Mouse (Mus musculus) brown adipose tissue, adult 24 weeks (tissue): ENCODE data around the gene Aplf. TPM values are rescaled to one million over a fixed set of nuclear protein-coding genes. Genes with fewer than 3 reads are reported as not detected.

Experiments
- H3K27ac ChIP-seq: fragments of 200-500 bp; replicated peaks from 2 replicates; pipeline ENCODE4 v1.5.1; 2012; ENCODE audit warnings: low read depth, mild to moderate bottlenecking, low read length
- H3K4me1 ChIP-seq: fragments of 200-500 bp; 2 replicates; pipeline ENCODE4 v1.6.1; 2012; ENCODE audit warnings: low read length, mixed read lengths; ENCODE audit not compliant: control insufficient read depth, insufficient read depth, insufficient read length
- H3K4me3 ChIP-seq: fragments of 200-500 bp; 2 replicates; pipeline ENCODE4 v1.5.1; 2012; ENCODE audit warnings: low read depth, mild to moderate bottlenecking, low read length, moderate library complexity; ENCODE audit not compliant: insufficient read depth
- polyA plus RNA-seq: library from polyadenylated mRNA; stranded (reverse); fragments of >200 nt; gene quantifications from 2 replicates; pipeline ENCODE4 v1.2.4, GENCODE M21; 2012; ENCODE audit not compliant: missing spikeins, insufficient read depth, insufficient read length

The Aplf gene
- polyA plus RNA-seq, 1 experiment = 2.6 TPM

DNA sequence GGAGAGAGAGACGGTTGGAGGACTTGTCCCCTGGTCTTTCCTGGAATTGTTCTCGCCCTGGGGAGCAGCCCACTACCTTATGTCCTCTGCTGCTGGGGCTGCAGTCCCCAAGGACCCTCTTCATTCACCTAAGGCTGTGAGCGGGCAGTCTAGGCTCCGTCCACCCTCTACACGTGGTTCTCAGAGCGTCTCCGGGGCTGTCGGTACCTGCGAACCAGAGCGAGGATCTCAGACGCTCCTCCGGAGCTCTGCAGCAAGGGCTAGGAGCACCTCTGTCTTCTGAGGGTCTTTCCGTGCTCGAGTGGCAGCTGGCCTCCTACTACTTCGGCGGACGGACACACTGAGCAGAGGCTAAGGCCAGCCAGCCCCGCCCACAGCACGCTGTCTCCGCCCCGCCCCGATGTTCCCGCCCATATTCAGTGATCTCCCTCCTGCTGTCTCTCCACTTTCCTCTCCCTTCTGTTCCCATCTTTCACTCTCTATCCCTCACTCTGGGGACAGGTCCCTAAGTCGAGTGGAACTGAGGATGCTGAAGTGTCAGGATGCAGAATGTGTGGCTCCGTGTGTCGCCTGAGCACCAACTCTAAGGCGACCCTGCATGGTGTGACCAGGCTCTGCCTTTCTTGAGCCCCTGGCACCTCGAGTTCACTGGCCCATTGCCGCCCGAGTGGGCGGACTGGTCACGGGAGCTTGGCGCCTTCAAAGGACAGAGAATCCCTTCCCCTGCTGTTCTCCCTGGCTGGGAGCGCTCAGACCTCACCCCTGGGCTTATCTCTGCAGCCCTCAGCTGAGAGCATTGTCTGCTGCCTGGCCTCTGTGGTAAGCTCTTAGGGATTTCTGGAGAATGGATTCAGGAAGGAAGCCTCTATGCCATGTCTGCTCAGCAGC is 81.4 kb downstream of the Aplf start, which contains the start of gene Prokr1:
Gene Prokr1 (minus strand): TSS at position 350 of the 888 bp plus-strand sequence.
- no peak within 1 kb of the TSS for H3K27ac ChIP-seq
- H3K4me3 ChIP-seq = peak within 1 kb of the TSS; percentile 57
- no peaks in the 10 kb centered on the region for H3K4me1 ChIP-seq

DNA sequence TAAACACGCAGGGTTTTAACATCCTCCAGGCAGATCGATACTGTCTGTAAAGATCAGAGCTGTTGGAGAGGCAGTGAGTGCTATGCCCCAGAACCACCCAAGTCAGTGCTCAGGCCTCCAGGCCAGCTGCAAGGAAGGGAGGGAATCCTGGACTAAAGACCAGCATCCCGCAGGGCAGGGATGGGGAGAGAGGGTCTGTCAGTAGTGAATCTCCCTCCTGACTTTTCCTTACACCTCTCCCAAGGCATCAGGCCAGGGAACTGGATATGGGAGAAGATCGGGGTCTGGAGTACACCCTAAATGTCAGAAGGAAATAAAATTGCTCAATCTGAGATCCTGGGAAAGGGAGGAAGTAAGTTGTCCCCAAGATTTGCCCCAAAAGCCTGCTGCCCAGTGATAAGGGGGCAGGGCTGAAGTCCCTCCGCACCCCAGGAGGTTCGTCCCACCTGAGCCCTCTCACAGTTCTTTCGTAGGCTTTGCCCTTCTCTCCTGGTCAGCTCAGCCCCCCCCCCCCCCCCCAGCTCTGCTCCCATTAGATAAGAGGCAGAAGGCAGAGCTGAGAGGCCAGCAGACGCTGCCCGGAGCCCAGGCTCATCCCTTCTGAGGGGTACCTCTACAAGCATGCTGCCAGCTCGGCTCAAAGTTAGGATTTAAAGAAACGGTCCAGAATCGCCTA is 82.1 kb downstream of the Aplf start:
- Histone ChIP-seq H3K4me3 (peak overlapping the region; percentile 57), H3K27ac (no peak overlapping the region), H3K4me1 (no peaks in the 10 kb centered on the region)

DNA sequence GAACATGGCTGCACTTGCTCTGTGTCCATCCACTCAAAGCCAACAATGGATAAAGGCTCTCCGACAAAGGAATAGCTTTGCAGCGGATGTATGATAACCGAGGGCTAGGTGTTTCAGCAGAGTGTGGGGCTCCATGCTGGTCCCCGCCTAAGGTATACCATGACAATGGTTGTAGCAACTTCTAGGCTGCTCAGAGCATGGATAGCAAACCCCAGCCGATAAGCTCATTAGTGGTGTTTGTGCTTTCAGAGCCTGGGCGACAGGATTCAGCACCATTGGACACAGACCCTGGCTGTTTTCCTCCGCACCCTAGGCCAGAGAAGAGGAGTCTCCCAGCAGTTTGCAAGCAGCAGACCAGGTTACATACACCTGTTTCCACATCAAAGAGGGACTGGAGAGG is 88.0 kb downstream of the Aplf start:
- H3K4me3 ChIP-seq = no peak overlapping the region
- H3K4me1 ChIP-seq = no peaks in the 10 kb centered on the region
- no peak overlapping the region for H3K27ac ChIP-seq

DNA sequence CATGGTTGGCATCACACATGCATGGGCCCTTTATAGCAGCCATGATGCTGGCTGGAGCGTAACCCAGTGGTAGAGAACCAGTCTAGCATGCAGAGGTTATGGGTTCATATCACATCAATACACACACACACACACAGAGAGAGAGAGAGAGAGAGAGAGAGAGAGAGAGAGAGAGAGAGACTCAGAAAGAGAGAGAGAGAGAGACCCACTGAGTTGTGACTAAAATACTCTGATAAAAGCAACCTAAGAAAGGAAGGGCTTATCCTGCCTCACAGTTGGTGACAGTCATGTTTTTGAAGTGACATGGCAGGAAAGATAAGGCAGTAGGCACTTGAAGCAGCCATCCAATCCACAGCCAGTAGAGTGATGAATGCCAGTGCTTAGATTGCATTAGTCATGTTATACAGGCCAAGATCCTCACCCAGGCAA is 88.8 kb downstream of the Aplf start:
- Histone ChIP-seq H3K27ac (no peak overlapping the region), H3K4me3 (no peak overlapping the region), H3K4me1 (no peaks in the 10 kb centered on the region)

DNA sequence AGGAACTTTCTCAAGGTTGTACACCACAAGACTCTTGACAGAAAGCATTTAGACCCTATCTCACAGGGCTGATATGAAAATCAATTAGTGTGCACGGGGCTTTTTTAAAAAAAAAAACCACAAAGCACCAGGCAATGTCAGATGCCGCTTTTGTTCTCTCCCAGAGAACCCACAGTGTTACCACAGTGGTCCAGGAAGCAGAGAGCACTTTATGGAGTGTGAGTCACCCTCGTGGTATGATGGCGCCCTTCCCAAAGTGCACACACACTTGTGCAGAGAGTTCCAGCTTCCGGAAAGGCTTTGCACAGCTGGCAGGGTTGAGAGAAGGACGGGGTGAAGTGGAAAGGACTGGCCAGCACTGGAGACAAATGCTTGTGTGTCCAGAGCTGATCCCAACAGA is 89.5 kb downstream of the Aplf start:
- Histone ChIP-seq H3K4me3 (no peak overlapping the region), H3K4me1 (no peaks in the 10 kb centered on the region), H3K27ac (no peak overlapping the region)

DNA sequence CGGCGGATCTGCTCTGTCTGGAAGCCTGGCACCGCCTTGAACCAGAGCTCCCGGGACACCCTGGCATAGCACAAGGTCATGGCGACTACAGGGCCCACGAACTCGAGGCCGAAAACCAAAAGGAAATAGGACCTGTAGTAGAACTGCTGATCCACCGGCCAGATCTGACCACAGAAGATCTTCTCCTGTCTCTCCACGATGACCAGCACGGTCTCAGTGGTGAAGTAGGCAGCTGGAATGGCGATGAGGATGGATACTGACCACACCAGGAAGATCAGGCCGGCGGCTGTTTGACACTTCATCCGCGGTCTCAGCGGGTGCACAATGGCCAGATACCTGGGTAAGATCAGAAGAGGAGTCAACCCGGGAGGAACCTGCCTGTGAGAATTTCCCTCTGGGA is 90.4 kb downstream of the Aplf start:
- no peak overlapping the region for H3K27ac ChIP-seq
- H3K4me3 ChIP-seq = no peak overlapping the region
- no peaks in the 10 kb centered on the region for H3K4me1 ChIP-seq

DNA sequence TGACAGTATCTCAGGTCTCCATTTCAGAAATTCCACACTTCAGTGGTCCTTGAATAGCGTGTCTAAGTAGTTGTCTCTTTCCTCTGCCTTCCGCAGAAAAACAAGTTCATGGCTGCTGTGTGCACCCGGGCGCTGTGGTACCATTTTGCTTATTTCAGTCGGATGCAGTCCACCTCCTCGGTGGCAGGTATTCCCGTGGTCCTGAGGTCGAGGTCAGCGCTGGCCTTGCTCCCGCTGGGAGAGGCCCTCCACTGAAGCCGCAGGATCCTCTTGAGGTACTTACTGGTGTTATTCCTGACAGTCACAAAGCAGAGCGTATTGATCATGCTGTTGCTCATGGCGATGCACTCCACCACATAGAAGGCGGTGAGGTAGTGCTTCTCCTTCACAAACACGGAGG is 90.9 kb downstream of the Aplf start:
- Histone ChIP-seq H3K27ac (no peak overlapping the region), H3K4me1 (no peaks in the 10 kb centered on the region), H3K4me3 (no peak overlapping the region)

Other genes starting within 250 kb of the Aplf start
- gene Bmp10, start 243.2 kb downstream of the Aplf start, polyA plus RNA-seq = not detected in 2 replicates
- gene Arhgap25, start 138.9 kb downstream of the Aplf start, polyA plus RNA-seq = 1.5 and 2.3 TPM in 2 replicates
- 0.24 TPM in 1 of 2 replicates, not detected in the other for gene Prokr1, start 81.5 kb downstream of the Aplf start, polyA plus RNA-seq
- gene Efcc1, start 58.7 kb upstream of the Aplf start, polyA plus RNA-seq = 0.36 TPM in 1 of 2 replicates, not detected in the other
- not detected in 2 replicates for gene Gp9, start 105.9 kb upstream of the Aplf start, polyA plus RNA-seq
- 4.7 and 16.0 TPM in 2 replicates for gene Rab43, start 140.0 kb upstream of the Aplf start, polyA plus RNA-seq
- gene Gm45140, start 163.6 kb upstream of the Aplf start, polyA plus RNA-seq = not detected in 2 replicates
- 21.0 and 31.7 TPM in 2 replicates for gene Isy1, start 166.6 kb upstream of the Aplf start, polyA plus RNA-seq
- gene Cnbp, start 178.9 kb upstream of the Aplf start, polyA plus RNA-seq = 367 and 450 TPM in 2 replicates
- 40.1 and 45.5 TPM in 2 replicates for gene Copg1, start 215.6 kb upstream of the Aplf start, polyA plus RNA-seq
- gene Hmces, start 241.7 kb upstream of the Aplf start, polyA plus RNA-seq = 7.9 and 15.3 TPM in 2 replicates